Mouse (Mus musculus) thymus, adult 2 months (tissue): ENCODE data around the gene Ubtd2.

ENCODE experiments used
- CTCF ChIP-seq: fragments of 200-500 bp; IDR thresholded peaks from 2 replicates; pipeline ENCODE4 v1.5.1; 2012; ENCODE audit warnings: mild to moderate bottlenecking, control low read depth, low read length, moderate library complexity, borderline replicate concordance; ENCODE audit not compliant: control insufficient read depth, poor library complexity, insufficient read depth; ENCODE audit errors: extremely low read depth
- POLR2A ChIP-seq: fragments of 200-500 bp; IDR thresholded peaks from 2 replicates; pipeline ENCODE4 v1.6.1; 2012; ENCODE audit warnings: mild to moderate bottlenecking, low read length, control low read depth, moderate library complexity; ENCODE audit not compliant: control insufficient read depth, poor library complexity, insufficient read depth; ENCODE audit errors: extremely low read depth

DNA sequence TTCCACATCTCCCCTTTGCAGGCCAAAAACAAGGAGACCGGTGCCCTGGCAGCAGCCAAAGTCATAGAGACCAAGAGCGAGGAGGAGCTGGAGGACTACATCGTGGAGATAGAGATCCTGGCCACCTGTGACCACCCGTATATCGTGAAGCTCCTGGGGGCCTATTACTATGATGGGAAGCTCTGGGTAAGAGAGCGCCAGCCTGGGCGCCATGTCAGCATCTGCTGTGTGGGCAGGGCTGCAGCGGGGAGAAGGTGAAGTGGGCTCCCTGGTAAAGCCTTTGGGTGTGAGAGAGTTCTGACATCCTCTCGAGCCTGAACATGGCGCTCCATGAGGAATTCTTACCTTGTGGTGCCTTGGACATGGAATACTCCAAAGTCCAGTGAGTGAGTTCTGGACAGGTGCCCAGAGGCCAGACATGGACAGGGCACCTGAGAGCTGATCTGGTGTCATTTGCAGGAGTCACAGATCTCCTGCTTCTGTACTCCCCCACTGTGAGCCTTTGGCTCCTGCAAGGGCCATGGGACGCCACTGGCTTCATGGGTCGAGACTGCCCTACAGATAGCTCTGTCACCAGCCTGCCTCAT, 100.0 kb downstream of the Ubtd2 start:
- TF ChIP-seq POLR2A = no peak
- TF ChIP-seq CTCF = no peak
